Mouse (Mus musculus) kidney, postnatal 0 days (tissue): ENCODE results near the gene 1700024P04Rik. TPM values are rescaled to one million over a fixed set of nuclear protein-coding genes. Genes with fewer than 3 reads are reported as not detected.
"Not testable (repeated sequence)": the region's sequence is repeated elsewhere in the genome, so short reads cannot be mapped to it uniquely, and the experiment has no call there.

Experiments used
- ATAC-seq: fragments of 200-750 bp; cut with Nextera tagmentation; replicated peaks from 2 replicates; pipeline ENCODE4 v1.8.0; 2017; ENCODE audit warnings: low read depth, moderate number of reproducible peaks, moderate TSS enrichment, moderate library complexity; ENCODE audit not compliant: low FRiP score
- DNase-seq: peaks from one replicate; pipeline ENCODE4 v3.0.0-alpha.2; 2016; ENCODE audit warnings: low spot score
- H3K27ac ChIP-seq: fragments of 300-500 bp; sonication (generic); 2 replicates; pipeline ENCODE4 v1.5.1; 2014; ENCODE audit warnings: mild to moderate bottlenecking
- H3K27me3 ChIP-seq: fragments of 300-500 bp; sonication (generic); 2 replicates; pipeline ENCODE4 v1.6.1; 2014; ENCODE audit warnings: low read length, mixed read lengths; ENCODE audit not compliant: insufficient read depth
- H3K36me3 ChIP-seq: fragments of 300-500 bp; sonication (generic); 2 replicates; pipeline ENCODE4 v1.6.1; 2014; ENCODE audit warnings: low read length, mixed read lengths; ENCODE audit not compliant: insufficient read depth
- H3K4me1 ChIP-seq: fragments of 300-500 bp; sonication (generic); replicated peaks from 2 replicates; pipeline ENCODE4 v1.6.1; 2014; ENCODE audit warnings: antibody characterized with exemption, low read length, mixed read lengths; ENCODE audit not compliant: insufficient read depth
- H3K4me2 ChIP-seq: fragments of 300-500 bp; sonication (generic); 2 replicates; pipeline ENCODE4 v1.6.1; 2014; ENCODE audit warnings: mild to moderate bottlenecking, low read length, moderate library complexity, mixed read lengths
- H3K4me3 ChIP-seq: fragments of 300-500 bp; sonication (generic); replicated peaks from 2 replicates; pipeline ENCODE4 v1.5.1; 2014; ENCODE audit warnings: low read depth, low read length
- H3K9ac ChIP-seq: fragments of 300-500 bp; sonication (generic); 2 replicates; pipeline ENCODE4 v1.6.1; 2014; ENCODE audit warnings: low read depth, low read length
- H3K9me3 ChIP-seq: fragments of 300-500 bp; sonication (generic); replicated peaks from 2 replicates; pipeline ENCODE4 v1.6.1; 2016; ENCODE audit warnings: low read length, inconsistent platforms, mixed read lengths
- CTCF ChIP-seq: IDR thresholded peaks from 2 replicates; pipeline ENCODE4 v1.5.1; 2016; ENCODE audit warnings: antibody characterized with exemption, low read depth, mild to moderate bottlenecking, moderate library complexity
- WGBS: fragments of 180-500 bp; shearing (Covaris S2); extraction: QIAGEN DNeasy Blood & Tissue Kit; methylation state at CpG from one replicate; pipeline ENCODE4 v1.1.7; 2014; 5-methylcytosine and 5-hydroxymethylcytosine counted together
- polyA plus RNA-seq: library from polyadenylated mRNA; unstranded; fragments of >200 nt; fragmentation: Nextera tagmentation; extraction: Ambion mirVana; gene quantifications from 2 replicates; pipeline ENCODE4 v1.2.1, GENCODE M21; 2015

1700024P04Rik gene
- polyA plus RNA-seq, 1 experiment from 2014 or later: not detected

DNA sequence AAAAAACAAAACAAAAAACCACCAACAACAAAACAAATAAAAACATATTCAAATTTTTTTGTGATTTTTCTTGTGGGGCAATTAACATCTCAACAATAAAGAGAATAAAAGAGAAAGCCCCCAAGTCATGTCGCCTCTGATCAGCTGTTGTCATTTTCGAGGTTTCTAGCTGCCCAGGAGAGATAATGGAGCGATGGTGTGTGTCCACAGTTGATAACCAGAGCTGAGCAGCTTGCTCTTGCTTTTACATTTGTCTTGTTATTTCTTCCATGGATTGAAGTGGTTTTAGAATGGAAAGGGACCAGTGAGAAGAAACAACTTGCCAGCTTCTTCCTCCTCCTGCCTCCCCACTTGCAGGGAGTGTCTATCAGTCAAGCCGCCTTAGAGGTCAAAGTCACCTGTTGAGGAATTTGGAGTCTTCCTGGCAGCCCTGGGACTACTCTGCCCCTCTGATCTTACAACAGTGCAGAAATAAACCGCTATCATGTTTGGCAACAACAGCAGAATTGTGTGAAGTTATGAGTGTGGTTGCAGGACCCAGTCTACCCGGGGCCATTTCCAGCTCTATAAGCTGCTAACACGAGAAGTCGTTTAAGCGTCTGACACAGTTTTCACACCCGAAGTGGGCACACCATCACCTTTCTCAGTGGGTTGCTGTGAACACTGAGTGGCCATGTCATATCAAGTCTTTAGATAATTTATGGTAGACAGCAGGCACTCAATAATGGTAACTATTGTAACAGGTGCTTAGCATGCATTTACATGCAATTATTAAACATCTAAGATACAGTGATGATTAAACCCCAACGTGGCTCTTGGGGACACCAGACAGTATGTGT lies 35.7 kb upstream of the 1700024P04Rik start:
- Histone ChIP-seq H3K27ac (no peak overlapping the region), H3K4me2 (no peak overlapping the region), H3K4me1 (no peaks in the 10 kb centered on the region), H3K27me3 (no peaks in the 10 kb centered on the region), H3K9me3 (no peaks in the 10 kb centered on the region), H3K36me3 (no peaks in the 10 kb centered on the region), H3K9ac (no peak overlapping the region), H3K4me3 (no peak overlapping the region)
- WGBS: 89% methylated on average over 11 of the region's 11 CpGs
- no peak for ATAC-seq
- TF ChIP-seq CTCF: no peak
- DNase-seq: no peak

DNA sequence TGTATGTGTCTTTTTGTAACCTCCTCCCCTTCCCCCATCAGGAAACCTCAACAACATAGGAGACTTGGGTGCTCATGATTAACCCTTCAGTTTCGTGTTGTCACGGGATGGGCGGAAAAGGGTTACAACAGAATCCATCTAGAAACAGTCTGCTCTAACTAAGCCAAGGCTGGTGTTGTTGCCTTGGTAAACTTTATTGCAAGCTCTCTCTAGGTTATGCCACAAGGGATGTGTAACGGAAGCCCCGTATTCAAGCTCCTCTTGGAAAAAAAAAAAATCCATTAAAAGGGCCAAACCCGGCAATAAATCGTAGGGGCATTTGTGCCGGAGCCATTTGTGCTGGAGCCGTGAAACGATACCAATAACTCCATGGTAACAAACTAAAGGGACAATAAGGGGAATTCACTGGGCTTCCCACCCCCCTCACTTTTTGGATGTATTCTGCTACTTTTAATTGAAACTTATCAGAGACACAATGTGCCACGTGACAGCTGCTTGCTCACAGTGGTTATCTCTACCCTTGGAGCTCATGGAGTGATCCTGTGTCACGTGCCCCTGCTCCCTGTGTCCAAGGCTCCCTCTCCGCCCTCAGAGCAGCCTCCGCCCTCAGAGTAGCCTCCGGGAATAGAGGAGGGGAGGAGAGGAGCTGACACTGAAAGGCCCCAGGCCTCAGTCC lies 34.3 kb upstream of the 1700024P04Rik start:
- no peak overlapping the region for H3K4me3 ChIP-seq
- H3K9ac ChIP-seq: no peak overlapping the region
- DNase-seq (peak; percentile 62), ATAC-seq (peak; percentile 81)
- H3K9me3 ChIP-seq: no peaks in the 10 kb centered on the region
- H3K27ac ChIP-seq: no peak overlapping the region
- H3K4me2 ChIP-seq: peak overlapping the region; percentile 30; the same call in 1 of the 2 replicates
- TF ChIP-seq CTCF: no peak
- WGBS: 27% methylated on average over 15 of the region's 15 CpGs
- H3K4me1 ChIP-seq: no peaks in the 10 kb centered on the region
- H3K27me3 ChIP-seq: no peaks in the 10 kb centered on the region
- no peaks in the 10 kb centered on the region for H3K36me3 ChIP-seq

DNA sequence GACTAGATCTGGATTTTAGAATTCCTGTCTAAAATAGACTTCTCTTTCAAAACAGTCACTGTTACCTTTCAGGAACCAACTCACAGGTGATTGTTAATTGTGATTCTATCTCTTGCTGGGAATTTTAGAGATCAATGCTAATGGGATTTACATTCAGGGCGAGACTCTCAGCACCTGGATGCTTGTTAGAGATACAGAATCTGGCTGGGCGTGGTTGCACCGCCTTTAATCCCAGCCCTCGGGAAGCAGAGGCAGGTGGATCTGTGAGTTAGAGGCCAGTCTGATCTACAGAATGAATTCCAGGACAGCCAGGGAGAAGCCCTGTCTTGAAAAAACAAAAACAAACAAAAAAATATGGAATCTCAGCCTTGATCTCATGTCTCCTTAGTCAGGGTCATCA lies 32.3 kb upstream of the 1700024P04Rik start:
- WGBS: 74% methylated on average over 4 of the region's 4 CpGs

DNA sequence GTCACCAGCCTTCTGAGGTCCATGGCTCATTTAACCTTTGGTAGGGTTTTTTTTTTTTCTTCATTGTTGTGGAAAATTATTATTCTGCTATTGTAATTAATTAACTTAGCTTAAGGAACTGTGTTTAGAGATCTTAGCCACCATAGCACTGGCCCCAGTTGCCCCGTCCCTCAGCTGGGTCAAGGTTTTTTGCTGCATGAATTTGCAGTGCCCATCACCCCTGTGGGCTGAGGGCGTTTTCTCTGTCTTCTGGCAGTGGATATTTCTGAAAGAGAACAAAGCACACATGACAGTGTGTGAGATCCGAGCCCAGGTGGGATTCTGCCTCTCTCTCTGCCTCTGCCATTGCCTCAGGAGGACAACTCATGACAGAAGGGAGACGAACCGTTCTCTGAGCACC lies 28.5 kb upstream of the 1700024P04Rik start:
- Histone ChIP-seq H3K36me3 (no peaks in the 10 kb centered on the region), H3K27me3 (no peaks in the 10 kb centered on the region), H3K4me1 (no peaks in the 10 kb centered on the region), H3K4me2 (no peak overlapping the region), H3K4me3 (no peak overlapping the region), H3K9me3 (no peaks in the 10 kb centered on the region), H3K9ac (no peak overlapping the region), H3K27ac (no peak overlapping the region)
- WGBS: 56% methylated on average over 5 of the region's 5 CpGs
- no peak for TF ChIP-seq CTCF
- ATAC-seq (no peak), DNase-seq (no peak)

More for the DNA sequence above, 32.3 kb upstream of the 1700024P04Rik start:
- H3K4me3 ChIP-seq: no peak overlapping the region
- no peak for TF ChIP-seq CTCF
- H3K9ac ChIP-seq: no peak overlapping the region
- H3K27ac ChIP-seq: no peak overlapping the region
- H3K4me1 ChIP-seq: no peaks in the 10 kb centered on the region
- DNase-seq (no peak), ATAC-seq (no peak)
- no peak overlapping the region for H3K4me2 ChIP-seq
- H3K36me3 ChIP-seq: no peaks in the 10 kb centered on the region
- H3K27me3 ChIP-seq: no peaks in the 10 kb centered on the region
- no peaks in the 10 kb centered on the region for H3K9me3 ChIP-seq

DNA sequence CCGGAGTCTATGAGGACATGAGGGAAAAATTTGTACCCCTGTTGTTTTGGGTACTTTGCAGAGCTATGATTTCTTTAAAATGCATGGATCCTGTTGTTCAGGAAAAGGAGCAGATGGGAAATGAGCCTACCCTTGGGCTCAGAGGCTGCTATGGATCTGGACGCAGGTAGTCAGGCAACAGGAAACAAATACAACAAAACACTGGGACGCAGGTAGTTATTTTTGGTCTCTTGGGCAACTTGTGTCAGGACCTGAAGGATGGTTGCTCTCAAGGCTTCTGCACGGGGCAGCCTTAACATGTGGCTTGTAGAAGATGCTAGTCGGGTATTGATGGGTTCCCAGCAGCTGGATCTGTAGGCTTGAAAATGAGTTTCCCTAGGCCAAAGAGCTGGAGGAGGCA lies 23.6 kb upstream of the 1700024P04Rik start:
- no peaks in the 10 kb centered on the region for H3K4me1 ChIP-seq

DNA sequence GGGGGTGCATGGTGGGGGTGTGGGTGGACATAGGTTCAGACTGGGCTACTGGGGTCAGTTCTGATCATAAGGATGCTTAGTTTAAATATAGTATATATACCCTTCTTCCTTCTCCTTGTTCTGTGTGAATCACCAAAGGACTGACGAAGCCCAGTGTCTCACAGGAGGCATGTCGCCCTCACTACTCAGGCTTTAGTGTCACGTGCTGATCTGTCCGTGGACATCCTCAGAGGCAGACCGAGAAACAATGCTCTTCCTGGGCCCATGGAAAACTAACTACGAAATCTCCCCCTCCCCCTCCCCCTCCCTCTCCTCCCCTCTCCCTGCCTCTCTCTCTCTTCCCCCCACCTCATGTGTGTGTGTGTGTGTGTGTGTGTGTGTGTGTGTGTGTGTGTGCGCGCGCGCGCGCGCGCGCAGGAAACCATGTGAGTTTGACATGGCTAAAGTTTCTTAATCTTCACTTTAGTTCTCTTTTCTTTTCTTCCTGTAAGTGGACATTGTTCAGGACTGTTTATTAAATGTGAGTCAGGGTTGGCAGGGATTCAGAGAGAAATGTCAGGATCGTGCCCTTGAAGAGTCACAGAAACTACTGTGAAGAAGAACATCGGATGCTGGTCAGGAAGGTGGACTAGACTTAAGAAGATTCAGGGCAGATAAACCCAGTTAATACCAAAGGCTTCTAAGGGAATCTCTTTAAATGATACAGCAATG lies 22.2 kb upstream of the 1700024P04Rik start:
- no peaks in the 10 kb centered on the region for H3K36me3 ChIP-seq
- DNase-seq (no peak), ATAC-seq (no peak)
- TF ChIP-seq CTCF: no peak
- no peaks in the 10 kb centered on the region for H3K27me3 ChIP-seq
- H3K4me2 ChIP-seq: no peak overlapping the region
- H3K9me3 ChIP-seq: no peaks in the 10 kb centered on the region
- H3K4me1 ChIP-seq: no peaks in the 10 kb centered on the region
- H3K27ac ChIP-seq: no peak overlapping the region
- 90% methylated on average over 17 of the region's 17 CpGs for WGBS
- no peak overlapping the region for H3K4me3 ChIP-seq
- H3K9ac ChIP-seq: no peak overlapping the region

More for the DNA sequence above, 23.6 kb upstream of the 1700024P04Rik start:
- Histone ChIP-seq H3K4me3 (no peak overlapping the region), H3K36me3 (no peaks in the 10 kb centered on the region), H3K27me3 (no peaks in the 10 kb centered on the region), H3K9ac (no peak overlapping the region), H3K27ac (no peak overlapping the region), H3K4me2 (no peak overlapping the region), H3K9me3 (no peaks in the 10 kb centered on the region)
- 87% methylated on average over 5 of the region's 5 CpGs for WGBS
- TF ChIP-seq CTCF: no peak
- no peak for DNase-seq
- ATAC-seq: no peak

DNA sequence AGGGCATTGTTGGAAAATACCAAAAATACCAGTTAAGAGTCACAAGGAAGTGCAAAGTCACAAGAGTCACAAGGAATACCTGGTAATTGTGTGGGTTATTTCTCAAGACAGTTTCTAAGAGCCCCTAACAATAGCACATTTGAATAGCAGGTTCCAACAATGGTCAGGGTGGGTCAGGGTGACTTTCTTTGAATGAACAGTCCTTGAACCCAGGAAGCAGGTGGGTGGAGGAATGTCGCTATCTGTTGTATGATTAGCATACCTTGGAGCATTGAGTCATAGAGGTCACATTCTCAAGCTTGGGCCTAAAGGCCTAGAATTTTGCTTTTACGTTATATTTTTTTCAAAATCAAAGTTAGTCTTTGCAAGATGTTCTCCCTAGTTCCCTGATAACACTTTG lies 17.3 kb upstream of the 1700024P04Rik start:
- H3K9ac ChIP-seq, H3K27me3 ChIP-seq, H3K27ac ChIP-seq, H3K4me2 ChIP-seq, H3K4me1 ChIP-seq, H3K4me3 ChIP-seq, H3K36me3 ChIP-seq, DNase-seq, H3K9me3 ChIP-seq, ATAC-seq: not testable (repeated sequence)
- WGBS: 99% methylated on average over 2 of the region's 2 CpGs
